Mouse (Mus musculus) neural tube, embryonic 12.5 days (tissue): ENCODE data around the gene Gtf2ird1. TPM values are rescaled to one million over a fixed set of nuclear protein-coding genes. Genes with fewer than 3 reads are reported as not detected.

ENCODE experiments used
- ATAC-seq: fragments of 200-750 bp; cut with Nextera tagmentation; 2 replicates; pipeline ENCODE4 v1.8.0; 2017; ENCODE audit warnings: low read depth, mild to moderate bottlenecking, moderate TSS enrichment, moderate library complexity; ENCODE audit not compliant: low FRiP score
- H3K27ac ChIP-seq: fragments of 300-500 bp; sonication (generic); 2 replicates; pipeline ENCODE4 v1.5.1; 2016
- H3K27me3 ChIP-seq: fragments of 300-500 bp; sonication (generic); replicated peaks from 2 replicates; pipeline ENCODE4 v1.6.1; 2016; ENCODE audit warnings: mild to moderate bottlenecking
- H3K36me3 ChIP-seq: fragments of 300-500 bp; sonication (generic); 2 replicates; pipeline ENCODE4 v1.6.1; 2016; ENCODE audit warnings: mild to moderate bottlenecking
- H3K4me1 ChIP-seq: fragments of 300-500 bp; sonication (generic); 2 replicates; pipeline ENCODE4 v1.6.1; 2016
- H3K4me2 ChIP-seq: fragments of 300-500 bp; sonication (generic); replicated peaks from 2 replicates; pipeline ENCODE4 v1.6.1; 2016; ENCODE audit warnings: mild to moderate bottlenecking
- H3K4me3 ChIP-seq: fragments of 300-500 bp; sonication (generic); 2 replicates; pipeline ENCODE4 v1.5.1; 2016
- H3K9ac ChIP-seq: fragments of 300-500 bp; sonication (generic); 2 replicates; pipeline ENCODE4 v1.6.1; 2016; ENCODE audit warnings: mild to moderate bottlenecking
- H3K9me3 ChIP-seq: fragments of 300-500 bp; sonication (generic); 2 replicates; pipeline ENCODE4 v1.6.1; 2016; ENCODE audit warnings: mild to moderate bottlenecking
- WGBS: fragments of 180-500 bp; shearing (Covaris S2); methylation state at CpG from one replicate; pipeline ENCODE4 v1.1.7; 2016; 5-methylcytosine and 5-hydroxymethylcytosine counted together
- polyA plus RNA-seq: library from polyadenylated mRNA; unstranded; fragments of >200 nt; fragmentation: Nextera tagmentation; extraction: Ambion mirVana; gene quantifications from 2 replicates; pipeline ENCODE4 v1.2.1, GENCODE M21; 2016

Gtf2ird1 gene
- 79.8 and 84.6 TPM in 2 replicates for polyA plus RNA-seq

GRCm38 (mm10) chr5:134456503-134456962 is at the start of gene Gtf2ird1:
Gene Gtf2ird1, minus strand, starts transcription at chr5:134456716.
- Histone ChIP-seq H3K4me2 (peak within 1 kb of the TSS; percentile 84), H3K4me1 (peaks cover 21% of the 10 kb centered on the region), H3K27me3 (no peaks in the 10 kb centered on the region), H3K36me3 (peaks cover 9% of the 10 kb centered on the region; the same call in 1 of the 2 replicates), H3K9me3 (no peaks in the 10 kb centered on the region), H3K27ac (peak within 1 kb of the TSS; percentile 75), H3K9ac (peak within 1 kb of the TSS; percentile 93), H3K4me3 (peak within 1 kb of the TSS; percentile 74)
- whole genome bisulfite sequencing: under 1% methylated on average over 44 of the region's 44 CpGs
- peak; percentile 87 for ATAC-seq

DNA sequence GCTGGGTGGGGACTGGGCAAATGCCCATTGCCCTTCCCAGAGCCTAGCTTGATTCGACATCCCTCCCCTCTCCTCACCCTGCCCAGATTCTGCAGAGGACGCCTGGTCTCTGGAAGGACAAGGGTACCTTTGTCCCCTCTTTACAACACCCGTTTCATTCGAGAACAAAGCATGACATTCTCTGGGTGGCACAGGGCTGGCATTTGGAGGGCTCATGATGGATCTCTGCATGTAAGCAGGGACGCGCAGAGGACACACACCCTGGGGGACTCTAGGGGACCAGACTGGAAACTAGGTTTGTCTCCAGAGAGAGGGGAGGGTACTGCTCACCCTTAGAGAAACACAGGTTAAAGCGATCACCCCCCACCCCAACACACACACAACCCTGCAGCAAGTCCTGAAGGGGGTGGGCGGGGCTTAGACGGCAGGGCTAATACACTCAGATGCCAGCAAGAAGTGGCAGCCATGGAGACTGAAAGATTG is 49.3 kb upstream of the Gtf2ird1 start:
- peak; percentile 77 for ATAC-seq
- 56% methylated on average over 9 of the region's 9 CpGs for WGBS
- no peak overlapping the region for H3K9ac ChIP-seq
- peaks cover 81% of the 10 kb centered on the region for H3K36me3 ChIP-seq
- H3K4me3 ChIP-seq: no peak overlapping the region
- no peaks in the 10 kb centered on the region for H3K9me3 ChIP-seq
- no peaks in the 10 kb centered on the region for H3K27me3 ChIP-seq
- H3K27ac ChIP-seq: no peak overlapping the region
- peaks cover 23% of the 10 kb centered on the region; the same call in 1 of the 2 replicates for H3K4me1 ChIP-seq
- no peak overlapping the region; the same call in 1 of the 2 replicates for H3K4me2 ChIP-seq

GRCm38 (mm10) chr5:134502591-134502990 is 46.1 kb upstream of the Gtf2ird1 start:
- H3K4me1 ChIP-seq: peaks cover 23% of the 10 kb centered on the region; the same call in 1 of the 2 replicates
- H3K36me3 ChIP-seq: peaks cover 74% of the 10 kb centered on the region
- ATAC-seq: no peak
- no peaks in the 10 kb centered on the region for H3K27me3 ChIP-seq
- no peak overlapping the region for H3K9ac ChIP-seq
- no peak overlapping the region for H3K4me2 ChIP-seq
- WGBS: 92% methylated on average over 18 of the region's 18 CpGs
- H3K27ac ChIP-seq: no peak overlapping the region
- H3K9me3 ChIP-seq: no peaks in the 10 kb centered on the region
- no peak overlapping the region for H3K4me3 ChIP-seq

DNA sequence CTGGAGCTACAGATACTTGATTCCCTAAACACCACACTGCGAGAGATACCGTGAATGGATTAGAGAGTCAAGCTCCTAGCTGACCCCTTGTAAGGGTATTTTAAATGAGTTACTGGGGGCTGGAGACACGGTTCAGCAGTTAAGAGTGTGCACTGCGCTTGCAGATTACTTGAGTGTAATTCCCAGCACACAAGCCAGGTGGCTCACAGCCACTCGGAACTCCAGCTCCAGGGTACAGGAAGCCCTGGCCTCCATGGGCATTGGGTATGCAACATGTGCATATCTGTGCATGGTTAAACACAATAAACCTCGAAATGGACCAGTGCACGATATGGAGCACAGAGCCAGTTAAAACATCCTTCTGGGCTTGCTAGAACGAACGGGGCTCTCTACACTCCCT is 44.9 kb upstream of the Gtf2ird1 start:
- Histone ChIP-seq H3K27me3 (no peaks in the 10 kb centered on the region), H3K4me1 (peaks cover 22% of the 10 kb centered on the region; the same call in 1 of the 2 replicates), H3K36me3 (peaks cover 83% of the 10 kb centered on the region), H3K9ac (no peak overlapping the region), H3K4me3 (no peak overlapping the region), H3K27ac (no peak overlapping the region), H3K9me3 (no peaks in the 10 kb centered on the region), H3K4me2 (no peak overlapping the region)
- ATAC-seq: no peak
- WGBS: 89% methylated on average over 9 of the region's 9 CpGs

GRCm38 (mm10) chr5:134500681-134501080 is 44.2 kb upstream of the Gtf2ird1 start:
- Histone ChIP-seq H3K36me3 (peaks cover 87% of the 10 kb centered on the region), H3K4me3 (no peak overlapping the region), H3K9me3 (no peaks in the 10 kb centered on the region), H3K27ac (no peak overlapping the region), H3K9ac (no peak overlapping the region), H3K4me2 (no peak overlapping the region), H3K27me3 (no peaks in the 10 kb centered on the region), H3K4me1 (peaks cover 14% of the 10 kb centered on the region; the same call in 1 of the 2 replicates)
- WGBS: 93% methylated on average over 3 of the region's 3 CpGs
- ATAC-seq: no peak

- H3K9me3 ChIP-seq: no peaks in the 10 kb centered on the region
- H3K4me1 ChIP-seq: 0 out of 2 replicates have a peak, but pooled peaks cover 11% of the 10 kb centered on the region
- H3K9ac ChIP-seq: no peak overlapping the region
- no peak for ATAC-seq
- H3K36me3 ChIP-seq: peaks cover 89% of the 10 kb centered on the region
- no peak overlapping the region for H3K4me3 ChIP-seq
- WGBS: 81% methylated on average over 4 of the region's 4 CpGs
- no peaks in the 10 kb centered on the region for H3K27me3 ChIP-seq
- no peak overlapping the region for H3K27ac ChIP-seq
- H3K4me2 ChIP-seq: no peak overlapping the region
These were observed 43.5 kb upstream of the Gtf2ird1 start for GRCm38 (mm10) chr5:134500062-134500461.

GRCm38 (mm10) chr5:134497026-134497425 is 40.5 kb upstream of the Gtf2ird1 start:
- no peak overlapping the region for H3K27ac ChIP-seq
- no peaks in the 10 kb centered on the region for H3K27me3 ChIP-seq
- ATAC-seq: no peak
- H3K4me1 ChIP-seq: no peaks in the 10 kb centered on the region
- no peak overlapping the region for H3K4me2 ChIP-seq
- no peak overlapping the region for H3K9ac ChIP-seq
- no peaks in the 10 kb centered on the region for H3K9me3 ChIP-seq
- WGBS: 94% methylated on average over 5 of the region's 5 CpGs
- H3K4me3 ChIP-seq: no peak overlapping the region
- H3K36me3 ChIP-seq: peaks cover 83% of the 10 kb centered on the region

GRCm38 (mm10) chr5:134495796-134496195 is 39.3 kb upstream of the Gtf2ird1 start:
- no peak overlapping the region for H3K4me3 ChIP-seq
- ATAC-seq: no peak
- no peaks in the 10 kb centered on the region for H3K4me1 ChIP-seq
- H3K27me3 ChIP-seq: no peaks in the 10 kb centered on the region
- H3K9ac ChIP-seq: no peak overlapping the region
- H3K9me3 ChIP-seq: no peaks in the 10 kb centered on the region
- H3K36me3 ChIP-seq: peaks cover 77% of the 10 kb centered on the region
- 83% methylated on average over 4 of the region's 4 CpGs for WGBS
- no peak overlapping the region for H3K27ac ChIP-seq
- H3K4me2 ChIP-seq: no peak overlapping the region

DNA sequence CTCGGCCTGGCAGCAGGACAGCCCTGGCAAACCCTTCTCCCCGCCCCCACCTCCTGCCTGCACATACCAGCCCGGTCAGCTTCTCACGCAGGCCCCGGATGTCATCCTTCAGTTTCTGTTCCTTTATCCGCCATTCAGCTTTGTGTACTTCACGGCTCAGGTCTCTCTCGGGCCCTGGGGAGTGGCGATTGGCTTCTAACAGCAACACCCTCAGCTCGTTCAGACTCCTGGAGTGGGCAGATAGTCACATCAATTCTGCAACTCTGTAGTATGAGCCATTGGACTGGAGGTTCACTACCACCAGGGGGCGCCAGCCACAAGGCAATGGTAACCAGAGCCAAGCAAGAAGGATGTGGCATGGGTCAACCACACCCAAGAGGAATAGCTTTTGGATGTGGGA is 37.6 kb upstream of the Gtf2ird1 start:
- Histone ChIP-seq H3K27ac (no peak overlapping the region), H3K36me3 (peaks cover 81% of the 10 kb centered on the region), H3K4me3 (no peak overlapping the region), H3K9me3 (no peaks in the 10 kb centered on the region), H3K4me1 (no peaks in the 10 kb centered on the region), H3K9ac (no peak overlapping the region; the same call in 1 of the 2 replicates), H3K27me3 (no peaks in the 10 kb centered on the region), H3K4me2 (no peak overlapping the region)
- no peak for ATAC-seq
- WGBS: 62% methylated on average over 11 of the region's 11 CpGs

- Histone ChIP-seq H3K9me3 (no peaks in the 10 kb centered on the region), H3K36me3 (peaks cover 77% of the 10 kb centered on the region), H3K27ac (no peak overlapping the region), H3K4me1 (peaks cover 3% of the 10 kb centered on the region; the same call in 1 of the 2 replicates), H3K27me3 (no peaks in the 10 kb centered on the region), H3K9ac (no peak overlapping the region), H3K4me3 (no peak overlapping the region), H3K4me2 (no peak overlapping the region)
- 95% methylated on average over 4 of the region's 4 CpGs for WGBS
- ATAC-seq: no peak
These were observed 36.4 kb upstream of the Gtf2ird1 start for GRCm38 (mm10) chr5:134492956-134493355.

DNA sequence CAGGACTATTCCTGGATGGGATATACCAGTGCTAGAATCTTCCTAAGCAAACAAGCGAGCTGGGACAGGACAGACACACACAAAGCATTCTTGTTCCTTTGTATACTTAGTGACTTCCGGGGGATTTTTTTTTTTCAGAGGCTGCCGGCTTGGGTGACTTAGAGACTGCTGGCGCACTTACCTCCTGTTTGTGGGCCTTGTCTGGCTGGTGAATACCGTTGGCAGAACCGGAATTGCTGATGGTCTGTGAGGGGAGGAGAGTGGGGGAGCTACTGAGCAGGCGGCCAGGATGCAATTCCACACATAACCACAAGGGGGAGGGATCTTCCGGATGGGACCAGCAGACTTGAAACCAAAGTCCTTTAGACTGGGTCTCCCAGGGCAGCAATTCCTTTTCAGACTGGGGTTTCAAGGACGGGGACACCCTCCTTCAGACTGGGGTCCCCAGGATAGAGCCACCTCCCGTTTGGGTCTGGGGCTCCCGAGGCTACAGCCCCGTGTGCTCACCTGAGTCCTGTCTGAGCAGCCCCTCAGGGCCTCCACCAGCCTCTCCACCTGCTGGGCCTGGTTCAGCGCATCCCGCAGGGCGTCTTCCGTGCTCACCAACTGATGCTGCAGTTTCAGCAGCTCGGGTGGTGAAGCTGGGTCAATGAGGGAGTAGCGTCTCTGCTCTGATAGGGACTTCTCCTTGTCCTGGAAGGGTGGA is 35.3 kb upstream of the Gtf2ird1 start:
- no peak overlapping the region for H3K9ac ChIP-seq
- H3K27ac ChIP-seq: no peak overlapping the region
- ATAC-seq: 0 out of 2 replicates have a peak, but pooled peaks have one; percentile 12
- peaks cover 3% of the 10 kb centered on the region; the same call in 1 of the 2 replicates for H3K4me1 ChIP-seq
- H3K36me3 ChIP-seq: peaks cover 67% of the 10 kb centered on the region
- 29% methylated on average over 18 of the region's 18 CpGs for WGBS
- H3K4me3 ChIP-seq: no peak overlapping the region
- H3K27me3 ChIP-seq: no peaks in the 10 kb centered on the region
- no peak overlapping the region for H3K4me2 ChIP-seq
- H3K9me3 ChIP-seq: no peaks in the 10 kb centered on the region

- Histone ChIP-seq H3K27ac (no peak overlapping the region), H3K27me3 (no peaks in the 10 kb centered on the region), H3K4me2 (no peak overlapping the region), H3K9ac (no peak overlapping the region), H3K36me3 (peaks cover 60% of the 10 kb centered on the region), H3K4me3 (no peak overlapping the region), H3K4me1 (peaks cover 3% of the 10 kb centered on the region; the same call in 1 of the 2 replicates), H3K9me3 (no peaks in the 10 kb centered on the region)
- ATAC-seq: no peak
- 92% methylated on average over 2 of the region's 2 CpGs for WGBS
These were observed 34.7 kb upstream of the Gtf2ird1 start for GRCm38 (mm10) chr5:134491206-134491605.
